9 mouse cellular contexts compared by ENCODE assay signal in genomic region chr6:78512833-78513232, GRCm38 (mm10). TPM values are rescaled to one million over a fixed set of nuclear protein-coding genes. Genes with fewer than 3 reads are reported as not detected.
DNase-seq lines count a peak whose midpoint lies in the region; ATAC-seq and TF ChIP-seq lines count a peak whose summit lies in the region.
"Had no signal": no experiment of that assay in that cellular context is flagged by ENCODE, and none has a peak within 500 bp of the region (broad histone marks: within the 10 kb centered on the region; RNA-seq: fewer than 3 reads in every experiment).

No protein-coding gene starts in this region.

- no peak overlapping the region for H3K27ac ChIP-seq in hindbrain, embryonic 16.5 days (ENCODE audit: low read depth, low read length)
- H3K27ac ChIP-seq in midbrain, embryonic 16.5 days (ENCODE audit: low read length) = no peak overlapping the region

- no peak overlapping the region for H3K9ac ChIP-seq in hindbrain, embryonic 16.5 days (ENCODE audit: low read depth, low read length)
- no peak overlapping the region for H3K9ac ChIP-seq in midbrain, embryonic 16.5 days (ENCODE audit: low read depth, low read length)

- DNase-seq in NIH3T3 (ENCODE audit: low read depth) = peak; percentile 48
- DNase-seq in embryo, embryonic 10.5 days (ENCODE audit: low spot score) = peak; percentile 74
- DNase-seq in left cerebral cortex, postnatal 10 days (ENCODE audit: extremely low spot score in 1 of 2, low spot score in 2 of 2) = peak; percentile 13 to 39
- DNase-seq in urinary bladder, postnatal 25 days (ENCODE audit: low spot score) = peak; percentile 21
- no peak for DNase-seq in spleen, adult 12 weeks (ENCODE audit: low spot score)

- H3K4me2 ChIP-seq in hindbrain, embryonic 16.5 days (ENCODE audit: low read length) = no peak overlapping the region
- no peak overlapping the region for H3K4me2 ChIP-seq in midbrain, embryonic 16.5 days (ENCODE audit: low read length)

- H3K9me3 ChIP-seq in E14TG2a.4 (ENCODE audit: low read length) = no peaks in the 10 kb centered on the region
- H3K9me3 ChIP-seq in hindbrain, embryonic 16.5 days (ENCODE audit: control insufficient read depth, low read length) = no peaks in the 10 kb centered on the region
- H3K9me3 ChIP-seq in midbrain, embryonic 16.5 days (replicated peaks; ENCODE audit: control insufficient read depth, low read length, poor library complexity, severe bottlenecking) = no peaks in the 10 kb centered on the region

- no peaks in the 10 kb centered on the region for H3K4me1 ChIP-seq in E14TG2a.4 (replicated peaks; ENCODE audit: low read depth, low read length)
- H3K4me1 ChIP-seq in hindbrain, embryonic 16.5 days (ENCODE audit: control insufficient read depth, insufficient read depth, low read depth, low read length) = no peaks in the 10 kb centered on the region
- no peaks in the 10 kb centered on the region for H3K4me1 ChIP-seq in midbrain, embryonic 16.5 days (ENCODE audit: control insufficient read depth, insufficient read depth, low read length)

- no peaks in the 10 kb centered on the region for H3K27me3 ChIP-seq in E14TG2a.4 (ENCODE audit: insufficient read depth, low read length)
- H3K27me3 ChIP-seq in hindbrain, embryonic 16.5 days (replicated peaks; ENCODE audit: control insufficient read depth, insufficient read depth, low read length) = no peaks in the 10 kb centered on the region
- H3K27me3 ChIP-seq in midbrain, embryonic 16.5 days (ENCODE audit: control insufficient read depth, insufficient read depth, low read depth, low read length) = no peaks in the 10 kb centered on the region

- no peaks in the 10 kb centered on the region for H3K36me3 ChIP-seq in E14TG2a.4 (ENCODE audit: insufficient read depth, low read length)
- H3K36me3 ChIP-seq in hindbrain, embryonic 16.5 days (ENCODE audit: control insufficient read depth, insufficient read depth, low read length) = no peaks in the 10 kb centered on the region
- H3K36me3 ChIP-seq in midbrain, embryonic 16.5 days (ENCODE audit: control insufficient read depth, insufficient read depth, low read length) = no peaks in the 10 kb centered on the region

- intact Hi-C loops in left cerebral cortex, postnatal 10 days (cut with DNase I) = loop anchor here (10.0 kb wide), 1 partner anchor 878 kb away; no protein-coding TSS in a partner anchor

- 10% methylated on average over 3 of the region's 3 CpGs for WGBS in hindbrain, embryonic 16.5 days
- WGBS in midbrain, embryonic 16.5 days = 10% methylated on average over 3 of the region's 3 CpGs

- ATAC-seq in hindbrain, embryonic 16.5 days = peak; percentile 76
- peak; percentile 67; the same call in 1 of the 2 replicates for ATAC-seq in midbrain, embryonic 16.5 days

- no peak overlapping the region for H3K4me3 ChIP-seq in E14TG2a.4 (replicated peaks; ENCODE audit: low read length)
- H3K4me3 ChIP-seq in hindbrain, embryonic 16.5 days (ENCODE audit: low read length) = no peak overlapping the region
- H3K4me3 ChIP-seq in midbrain, embryonic 16.5 days (ENCODE audit: low read depth, low read length) = no peak overlapping the region
- H3K4me3 ChIP-seq: myocyte had no signal

- peak; percentile 57 for TF ChIP-seq CTCF in E14TG2a.4 (conservative IDR thresholded peaks at IDR 0.05; ENCODE audit: low read length)

RNA-seq across cellular contexts. Expression of gene Reg3g, which starts 44.2 kb away (rescaled TPM):
- not detected in 2 replicates for polyA plus RNA-seq in hindbrain, embryonic 16.5 days (2015; fragmentation: Nextera tagmentation; extraction: Ambion mirVana)
- total RNA-seq in left cerebral cortex, postnatal 10 days (2021) = not detected
- not detected in 2 replicates for polyA plus RNA-seq in midbrain, embryonic 16.5 days (2015; fragmentation: Nextera tagmentation; extraction: Ambion mirVana)
- polyA plus RNA-seq: myocyte had no signal
